Mouse (Mus musculus) spleen, postnatal 36 days (tissue): Measurements from ENCODE around the gene Sost.
"Not testable (repeated sequence)": the region's sequence is repeated elsewhere in the genome, so short reads cannot be mapped to it uniquely, and the experiment has no call there.

Source experiments
- DNase-seq, 2 experiments: peaks; one replicate each; pipeline ENCODE4 v3.0.0; 2022; ENCODE audit warnings: low spot score in 2 of 2, mixed read lengths in 1 of 2

Sost gene

GRCm38 (mm10) chr11:101966965-101967614 is at the start of gene Sost:
TSS of gene Sost (minus strand) at chr11:101967015.
- no peak for DNase-seq

- DNase-seq = no peak
Observed at GRCm38 (mm10) chr11:102016136-102016535, 49.3 kb upstream of the Sost start.

GRCm38 (mm10) chr11:102015472-102015871 is 48.7 kb upstream of the Sost start:
- DNase-seq = peak; percentile 18 to 20

GRCm38 (mm10) chr11:102013201-102013600 is 46.4 kb upstream of the Sost start:
- no peak for DNase-seq

- no peak for DNase-seq
Observed at GRCm38 (mm10) chr11:102011510-102011909, 44.7 kb upstream of the Sost start.

GRCm38 (mm10) chr11:102010140-102010539 is 43.3 kb upstream of the Sost start:
- DNase-seq = no peak

GRCm38 (mm10) chr11:102008954-102009637 is 42.3 kb upstream of the Sost start:
- DNase-seq = no peak

GRCm38 (mm10) chr11:102008372-102008771 is 41.6 kb upstream of the Sost start:
- DNase-seq = no peak

GRCm38 (mm10) chr11:102006688-102007087 is 39.9 kb upstream of the Sost start:
- DNase-seq = no peak

- no peak for DNase-seq
Observed at GRCm38 (mm10) chr11:102006271-102006670, 39.5 kb upstream of the Sost start.

GRCm38 (mm10) chr11:102004251-102004650 is 37.4 kb upstream of the Sost start:
- DNase-seq = no peak

- no peak for DNase-seq
Observed at GRCm38 (mm10) chr11:101999466-101999865, 32.7 kb upstream of the Sost start.

GRCm38 (mm10) chr11:101998258-101998657 is 31.4 kb upstream of the Sost start:
- DNase-seq = no peak

GRCm38 (mm10) chr11:101995938-101996337 is 29.1 kb upstream of the Sost start:
- DNase-seq = no peak

GRCm38 (mm10) chr11:101994100-101994499 is 27.3 kb upstream of the Sost start:
- DNase-seq = peak in 1 of 2 experiments; percentile 29

- no peak for DNase-seq
Observed at GRCm38 (mm10) chr11:101992411-101992810, 25.6 kb upstream of the Sost start.

- no peak for DNase-seq
Observed at GRCm38 (mm10) chr11:101991813-101992212, 25.0 kb upstream of the Sost start.

GRCm38 (mm10) chr11:101990244-101990643 is 23.4 kb upstream of the Sost start:
- no peak for DNase-seq

- no peak for DNase-seq
Observed at GRCm38 (mm10) chr11:101986913-101987312, 20.1 kb upstream of the Sost start, which contains the start of gene Dusp3. TSS of gene Dusp3 (minus strand) at chr11:101987013.

- peak; percentile 60 to 61 for DNase-seq
Observed at GRCm38 (mm10) chr11:101985990-101986389, 19.2 kb upstream of the Sost start.

GRCm38 (mm10) chr11:101985450-101985849 is 18.6 kb upstream of the Sost start:
- not testable (repeated sequence) for DNase-seq

GRCm38 (mm10) chr11:101984054-101985025 is 17.5 kb upstream of the Sost start, which contains the start of gene Cfap97d1:
TSS of gene Cfap97d1 (plus strand) at chr11:101984279.
- peak; percentile 82 to 84 for DNase-seq
